Mouse (Mus musculus): ENCODE measurements around the gene Slc7a6os. TPM values are rescaled to one million over a fixed set of nuclear protein-coding genes. Genes with fewer than 3 reads are reported as not detected.

Slc7a6os gene
- 26.2 and 37.8 TPM in 2 replicates for total RNA-seq (2023)

DNA sequence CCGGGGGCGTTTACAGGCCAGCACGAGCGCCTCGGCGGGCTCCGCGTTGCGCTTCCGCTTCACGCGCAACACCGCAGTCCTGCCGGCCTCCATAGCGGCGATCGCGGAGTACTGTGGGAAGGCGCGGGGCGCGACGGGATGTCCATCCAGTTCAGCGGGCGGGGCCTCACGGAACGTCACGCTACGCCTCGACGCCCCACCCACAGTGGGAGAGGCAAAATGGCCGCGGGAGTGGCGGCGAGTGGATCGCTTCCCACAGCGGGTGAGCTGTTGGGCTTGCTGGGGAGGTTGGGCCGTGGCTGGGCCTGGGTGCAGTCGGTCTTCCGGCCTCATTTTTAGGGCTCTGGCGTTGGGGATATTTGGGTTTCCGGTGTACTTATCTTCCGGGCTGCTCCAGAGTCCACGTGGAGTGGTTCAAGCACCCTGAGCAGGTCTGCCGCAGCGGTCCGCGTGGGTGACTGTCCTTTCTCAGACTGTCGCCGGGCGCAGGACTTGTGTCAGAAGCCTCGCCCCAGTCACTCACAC, at the start of gene Slc7a6os, which contains the start of gene Prmt7:
Gene Slc7a6os (minus strand): TSS at position 115 of the 525 bp plus-strand sequence.
Gene Prmt7 (plus strand): TSS at position 116 of the 525 bp plus-strand sequence.

DNA sequence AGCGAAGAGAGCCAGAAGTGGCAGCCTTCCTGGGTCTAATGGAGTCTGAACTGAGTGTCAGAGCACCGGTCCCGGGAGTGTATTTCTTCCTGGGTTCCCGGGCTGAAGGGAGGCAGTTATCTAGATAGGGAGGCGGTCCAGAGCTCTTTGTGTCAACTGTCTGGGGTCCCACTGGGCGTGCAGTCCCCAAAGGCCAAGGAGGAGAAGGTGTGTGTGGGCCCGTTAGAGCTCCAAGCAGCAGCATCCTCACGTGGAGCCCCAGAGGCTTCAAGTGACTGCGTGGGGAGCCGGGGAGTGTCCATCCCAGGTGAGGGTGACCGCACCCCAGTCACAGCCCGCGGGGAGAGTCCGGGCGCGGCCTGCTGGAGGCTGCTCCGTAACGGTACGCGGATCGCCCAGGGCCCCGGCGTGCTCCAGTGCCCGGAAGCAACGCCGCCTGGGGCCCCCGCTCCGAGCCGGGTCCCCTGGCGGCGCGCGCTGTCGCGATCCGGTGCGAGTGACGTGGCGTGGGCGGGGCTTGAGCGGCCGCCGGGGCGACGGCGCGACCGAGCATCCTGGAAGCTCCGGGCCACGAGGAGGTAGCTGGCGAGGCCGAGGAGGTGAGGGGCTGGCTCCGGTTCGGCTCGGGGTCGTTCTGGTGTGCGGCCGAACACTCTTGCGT, 42.2 kb downstream of the Slc7a6os start, which contains the start of gene Slc7a6:
Gene Slc7a6 (plus strand): TSS at position 502 of the 661 bp plus-strand sequence.

Other genes with a start within 250 kb of the Slc7a6os start
- gene Slc12a4, start 244.8 kb downstream of the Slc7a6os start, total RNA-seq (2023): 5.3 and 7.5 TPM in 2 replicates
- gene Dpep3, start 231.5 kb downstream of the Slc7a6os start, total RNA-seq (2023): not detected in 2 replicates
- 2.4 and 2.8 TPM in 2 replicates for gene Dus2, start 219.6 kb downstream of the Slc7a6os start, total RNA-seq (2023)
- not detected in 2 replicates for gene Dpep2nb, start 205.0 kb downstream of the Slc7a6os start, total RNA-seq (2023)
- gene Ddx28, start 199.1 kb downstream of the Slc7a6os start, total RNA-seq (2023): 12.2 and 15.5 TPM in 2 replicates
- 47.1 and 48.2 TPM in 2 replicates for gene Nfatc3, start 152.1 kb downstream of the Slc7a6os start, total RNA-seq (2023)
- not detected in 2 replicates for gene Esrp2, start 74.0 kb downstream of the Slc7a6os start, total RNA-seq (2023)
- gene Pla2g15, start 60.5 kb downstream of the Slc7a6os start, total RNA-seq (2023): 10.0 and 11.7 TPM in 2 replicates
- gene Slc7a6, start 42.1 kb downstream of the Slc7a6os start, total RNA-seq (2023): 4.4 and 6.2 TPM in 2 replicates
- gene Prmt7, start within 50 bp of the Slc7a6os start, total RNA-seq (2023): 4.2 and 4.6 TPM in 2 replicates
- gene Smpd3, start 127.1 kb upstream of the Slc7a6os start, total RNA-seq (2023): 0.41 and 0.44 TPM in 2 replicates
- 1.5 and 2.0 TPM in 2 replicates for gene Zfp90, start 204.4 kb upstream of the Slc7a6os start, total RNA-seq (2023)